Mouse (Mus musculus): ENCODE results near the gene Trank1.

DNA sequence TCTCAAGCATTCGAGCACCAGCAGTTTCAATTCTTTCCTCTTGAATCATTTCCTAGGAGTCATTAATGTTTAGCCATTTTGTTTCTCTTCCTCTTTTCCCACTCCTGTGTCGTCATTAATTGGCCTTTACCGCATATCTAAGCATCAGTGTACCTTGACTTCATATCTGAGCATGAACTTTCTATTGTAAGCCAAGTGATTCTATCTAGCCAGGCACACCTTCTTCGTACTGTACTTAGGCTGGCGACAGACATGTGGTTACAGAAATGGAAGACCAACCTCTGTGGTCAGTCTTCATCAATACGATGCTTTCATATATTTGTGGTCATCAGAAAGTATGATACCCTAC, 93.5 kb downstream of the Trank1 start:
- no peak for TF ChIP-seq CTCF (IDR thresholded peaks at IDR 0.05; ENCODE audit: borderline replicate concordance, extremely low read depth, insufficient read depth, insufficient read length)
- TF ChIP-seq POLR2A (IDR thresholded peaks at IDR 0.05; ENCODE audit: borderline replicate concordance, extremely low read depth, insufficient read depth, insufficient read length, poor library complexity, severe bottlenecking): no peak
